Mouse (Mus musculus) heart, embryonic 10.5 days (tissue): ENCODE measurements around the gene Keap1. TPM values are rescaled to one million over a fixed set of nuclear protein-coding genes. Genes with fewer than 3 reads are reported as not detected.
"Not testable (repeated sequence)": the region's sequence is repeated elsewhere in the genome, so short reads cannot be mapped to it uniquely, and the experiment has no call there.

ENCODE experiments used
- DNase-seq: peaks from one replicate; pipeline ENCODE4 v3.0.0-alpha.2; 2017; ENCODE audit warnings: low spot score
- H3K27ac ChIP-seq: fragments of 300-500 bp; sonication (generic); 2 replicates; pipeline ENCODE4 v1.5.1; 2016; ENCODE audit warnings: mild to moderate bottlenecking
- H3K27me3 ChIP-seq: fragments of 300-500 bp; sonication (generic); 2 replicates; pipeline ENCODE4 v1.6.1; 2016; ENCODE audit warnings: mild to moderate bottlenecking; ENCODE audit not compliant: poor library complexity, insufficient read depth, severe bottlenecking
- H3K36me3 ChIP-seq: fragments of 300-500 bp; sonication (generic); 2 replicates; pipeline ENCODE4 v1.6.1; 2016; ENCODE audit warnings: mild to moderate bottlenecking, moderate library complexity
- H3K4me1 ChIP-seq: fragments of 300-500 bp; sonication (generic); 2 replicates; pipeline ENCODE4 v1.6.1; 2016; ENCODE audit warnings: mild to moderate bottlenecking
- H3K4me3 ChIP-seq: fragments of 300-500 bp; sonication (generic); 2 replicates; pipeline ENCODE4 v1.5.1; 2016; ENCODE audit warnings: mild to moderate bottlenecking, moderate library complexity
- H3K9me3 ChIP-seq: fragments of 300-500 bp; sonication (generic); 2 replicates; pipeline ENCODE4 v1.6.1; 2016; ENCODE audit warnings: mild to moderate bottlenecking, moderate library complexity
- WGBS: fragments of 180-500 bp; shearing (Covaris S2); methylation state at CpG from one replicate; pipeline ENCODE4 v1.1.7; 2016; 5-methylcytosine and 5-hydroxymethylcytosine counted together
- polyA plus RNA-seq: library from polyadenylated mRNA; unstranded; fragments of >200 nt; fragmentation: Nextera tagmentation; extraction: Ambion mirVana; gene quantifications from 2 replicates; pipeline ENCODE4 v1.2.1, GENCODE M21; 2016

The Keap1 gene
- polyA plus RNA-seq, 1 experiment from 2014 or later, result 52.4 TPM

DNA sequence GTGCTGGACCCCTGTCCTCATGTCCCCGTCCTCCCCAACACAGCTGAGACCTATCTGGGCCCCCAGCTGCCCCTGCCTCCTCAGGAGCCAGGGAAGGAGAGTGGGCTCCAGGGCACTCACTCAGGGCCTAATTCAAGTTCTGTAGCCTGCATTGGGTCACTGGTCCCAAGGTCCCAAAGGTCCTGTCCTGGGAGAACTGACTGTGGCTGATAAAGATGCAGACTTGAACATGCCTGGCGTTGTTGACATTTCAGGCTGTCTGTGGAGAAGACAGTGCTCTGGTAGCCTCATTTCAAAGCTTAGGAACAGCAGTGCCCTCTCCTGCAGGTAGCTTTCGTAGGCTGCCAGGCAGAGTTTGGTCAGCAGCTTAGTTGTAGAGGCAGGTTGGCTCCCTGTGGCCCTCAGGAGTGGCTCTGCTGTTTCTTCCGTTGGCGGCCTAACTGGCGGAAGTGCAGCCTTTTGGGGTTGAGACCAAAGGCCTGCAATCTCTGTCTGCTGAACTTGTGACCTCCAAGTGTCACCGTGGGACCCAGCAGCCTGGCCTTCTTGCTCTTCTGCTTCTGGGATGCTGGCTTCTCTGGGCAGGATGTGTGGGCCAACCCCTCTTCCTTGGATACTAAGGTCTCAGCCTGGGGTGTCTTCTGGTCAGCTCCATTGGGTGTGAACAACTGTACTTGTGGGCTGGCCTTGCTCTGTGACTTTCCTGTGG is 34.5 kb upstream of the Keap1 start:
- Histone ChIP-seq H3K9me3 (no peaks in the 10 kb centered on the region), H3K36me3 (peaks cover 98% of the 10 kb centered on the region), H3K4me3 (no peak overlapping the region), H3K27me3 (no peaks in the 10 kb centered on the region), H3K27ac (peak overlapping the region; percentile 44), H3K4me1 (peaks cover 25% of the 10 kb centered on the region)
- 68% methylated on average over 7 of the region's 7 CpGs for WGBS
- no peak for DNase-seq

- no peaks in the 10 kb centered on the region for H3K27me3 ChIP-seq
- H3K9me3 ChIP-seq, result no peaks in the 10 kb centered on the region
- H3K27ac ChIP-seq, result 0 out of 2 replicates have a peak overlapping the region, but pooled peaks have one; percentile 44
- WGBS, result 83% methylated on average over 8 of the region's 8 CpGs
- peaks cover 98% of the 10 kb centered on the region for H3K36me3 ChIP-seq
- H3K4me1 ChIP-seq, result peaks cover 25% of the 10 kb centered on the region
- no peak for DNase-seq
- H3K4me3 ChIP-seq, result no peak overlapping the region
Measured at GRCm38 (mm10) chr9:21273094-21273493, 33.9 kb upstream of the Keap1 start.

DNA sequence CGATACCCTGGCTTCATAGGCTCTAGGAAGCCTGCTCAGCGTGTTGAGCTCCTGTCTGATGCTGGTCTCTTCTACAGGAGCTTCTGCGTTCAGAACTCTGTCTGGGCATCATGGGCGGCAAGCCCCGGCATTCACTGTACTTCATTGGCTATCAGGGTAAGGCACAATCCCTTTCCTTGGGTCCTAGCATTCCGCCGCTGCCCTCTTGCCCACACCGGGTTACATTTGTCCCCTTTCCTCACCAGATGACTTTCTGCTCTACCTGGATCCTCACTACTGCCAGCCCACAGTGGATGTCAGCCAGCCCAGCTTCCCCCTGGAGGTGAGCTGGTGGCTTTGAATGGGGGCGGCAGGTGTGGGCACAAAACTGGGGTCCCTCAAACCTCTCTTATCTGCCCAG is 33.2 kb upstream of the Keap1 start:
- no peaks in the 10 kb centered on the region for H3K27me3 ChIP-seq
- peaks cover 96% of the 10 kb centered on the region for H3K36me3 ChIP-seq
- DNase-seq, result no peak
- no peaks in the 10 kb centered on the region for H3K9me3 ChIP-seq
- no peak overlapping the region for H3K27ac ChIP-seq
- no peak overlapping the region for H3K4me3 ChIP-seq
- 86% methylated on average over 9 of the region's 9 CpGs for WGBS
- H3K4me1 ChIP-seq, result peaks cover 26% of the 10 kb centered on the region

- DNase-seq, H3K27ac ChIP-seq, H3K4me3 ChIP-seq, H3K27me3 ChIP-seq, H3K9me3 ChIP-seq: not testable (repeated sequence)
- 78% methylated on average over 5 of the region's 5 CpGs for WGBS
- peaks cover 40% of the 10 kb centered on the region for H3K4me1 ChIP-seq
- peaks cover 78% of the 10 kb centered on the region for H3K36me3 ChIP-seq
Measured at GRCm38 (mm10) chr9:21269590-21269989, 30.4 kb upstream of the Keap1 start.

DNA sequence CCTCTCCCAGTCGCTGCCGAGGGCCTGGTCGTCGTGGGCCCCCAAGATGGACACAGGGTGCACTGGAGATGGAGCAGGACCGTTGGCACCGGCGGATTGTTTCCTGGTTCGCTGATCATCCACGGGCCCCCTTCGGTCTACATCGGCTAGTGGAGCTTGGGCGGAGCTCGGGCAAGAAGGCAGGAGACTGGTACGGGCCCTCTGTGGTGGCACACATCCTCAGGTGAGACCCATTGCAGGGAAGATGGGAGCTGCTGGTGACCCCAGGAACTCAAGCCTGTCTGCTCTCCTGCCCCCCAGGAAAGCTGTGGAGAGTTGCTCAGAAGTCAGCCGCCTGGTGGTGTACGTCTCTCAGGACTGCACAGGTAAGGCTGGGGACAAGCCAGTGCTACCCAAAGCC is 29.1 kb upstream of the Keap1 start:
- H3K4me1 ChIP-seq, result peaks cover 32% of the 10 kb centered on the region
- H3K27me3 ChIP-seq, result no peaks in the 10 kb centered on the region
- peaks cover 65% of the 10 kb centered on the region for H3K36me3 ChIP-seq
- H3K9me3 ChIP-seq, result no peaks in the 10 kb centered on the region
- H3K4me3 ChIP-seq, result no peak overlapping the region
- H3K27ac ChIP-seq, result no peak overlapping the region; the same call in 1 of the 2 replicates
- no peak for DNase-seq
- 94% methylated on average over 16 of the region's 16 CpGs for WGBS

DNA sequence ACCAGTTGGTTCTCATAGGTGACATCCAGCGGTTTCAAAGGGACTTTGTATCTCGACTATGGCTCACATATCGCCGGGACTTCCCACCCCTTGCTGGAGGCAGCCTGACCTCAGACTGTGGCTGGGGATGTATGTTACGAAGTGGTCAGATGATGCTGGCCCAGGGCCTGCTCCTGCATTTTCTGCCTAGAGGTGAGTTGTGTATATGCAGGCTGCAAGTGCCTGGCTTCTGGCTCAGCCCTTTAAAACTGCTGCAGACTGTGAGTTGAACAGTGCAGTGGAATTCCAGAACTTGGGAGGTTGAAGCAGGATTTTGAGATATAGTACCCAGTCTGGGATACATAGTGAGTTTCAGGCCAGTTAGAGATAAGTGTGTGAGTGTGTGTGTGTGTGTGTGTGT is 27.7 kb upstream of the Keap1 start:
- 80% methylated on average over 5 of the region's 5 CpGs for WGBS
- no peaks in the 10 kb centered on the region for H3K27me3 ChIP-seq
- H3K4me3 ChIP-seq, result peak overlapping the region; percentile 79; the same call in 1 of the 2 replicates
- no peaks in the 10 kb centered on the region for H3K9me3 ChIP-seq
- no peak overlapping the region for H3K27ac ChIP-seq
- DNase-seq, result no peak
- H3K4me1 ChIP-seq, result peaks cover 29% of the 10 kb centered on the region
- peaks cover 51% of the 10 kb centered on the region for H3K36me3 ChIP-seq

GRCm38 (mm10) chr9:21265611-21266010 is 26.4 kb upstream of the Keap1 start:
- no peaks in the 10 kb centered on the region for H3K9me3 ChIP-seq
- DNase-seq, result no peak
- H3K4me3 ChIP-seq, result peak overlapping the region; percentile 79
- H3K36me3 ChIP-seq, result peaks cover 39% of the 10 kb centered on the region
- 8% methylated on average over 11 of the region's 11 CpGs for WGBS
- peaks cover 29% of the 10 kb centered on the region for H3K4me1 ChIP-seq
- H3K27ac ChIP-seq, result peak overlapping the region; percentile 91
- H3K27me3 ChIP-seq, result 0 out of 2 replicates have a peak, but pooled peaks cover 2% of the 10 kb centered on the region

DNA sequence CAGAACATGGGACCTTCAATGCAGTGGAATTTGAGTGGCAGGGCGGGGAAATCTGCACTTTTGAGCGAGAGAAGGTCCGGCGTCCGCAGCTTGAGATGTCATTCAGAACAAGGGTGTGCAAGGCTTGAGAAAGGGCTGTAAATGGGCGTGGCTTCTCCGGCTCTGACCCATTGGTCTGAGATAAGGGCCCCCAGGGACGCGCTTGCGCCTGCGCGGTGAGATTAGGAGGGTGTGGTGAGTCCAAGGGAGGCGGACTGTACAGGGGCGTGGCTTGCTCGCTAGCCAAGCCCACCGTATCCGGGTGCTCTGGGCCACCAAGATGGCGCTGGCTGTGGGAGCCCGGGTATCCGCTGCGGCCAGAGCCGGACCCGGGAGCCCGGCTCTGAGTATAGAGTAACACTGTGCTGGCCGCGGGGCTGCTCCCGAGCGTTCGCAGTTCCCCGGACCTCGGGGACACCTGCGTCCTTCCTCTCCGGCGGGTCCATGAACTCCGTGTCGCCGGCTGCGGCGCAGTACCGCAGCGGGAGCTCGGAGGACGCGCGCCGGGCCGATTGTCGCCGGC is 25.9 kb upstream of the Keap1 start, which contains the start of gene Atg4d:
Gene Atg4d (plus strand): TSS at position 294 of the 562 bp plus-strand sequence.
- peak within 1 kb of the TSS; percentile 79 for H3K4me3 ChIP-seq
- peak; percentile 100 for DNase-seq
- H3K4me1 ChIP-seq, result peaks cover 29% of the 10 kb centered on the region
- peaks cover 33% of the 10 kb centered on the region for H3K36me3 ChIP-seq
- under 1% methylated on average over 49 of the region's 49 CpGs for WGBS
- peak within 1 kb of the TSS; percentile 91 for H3K27ac ChIP-seq
- H3K27me3 ChIP-seq, result 0 out of 2 replicates have a peak, but pooled peaks cover 6% of the 10 kb centered on the region
- H3K9me3 ChIP-seq, result no peaks in the 10 kb centered on the region

GRCm38 (mm10) chr9:21264272-21264999 is 25.3 kb upstream of the Keap1 start:
- H3K27ac ChIP-seq, result peak overlapping the region; percentile 91
- no peak for DNase-seq
- 16% methylated on average over 17 of the region's 17 CpGs for WGBS

DNA sequence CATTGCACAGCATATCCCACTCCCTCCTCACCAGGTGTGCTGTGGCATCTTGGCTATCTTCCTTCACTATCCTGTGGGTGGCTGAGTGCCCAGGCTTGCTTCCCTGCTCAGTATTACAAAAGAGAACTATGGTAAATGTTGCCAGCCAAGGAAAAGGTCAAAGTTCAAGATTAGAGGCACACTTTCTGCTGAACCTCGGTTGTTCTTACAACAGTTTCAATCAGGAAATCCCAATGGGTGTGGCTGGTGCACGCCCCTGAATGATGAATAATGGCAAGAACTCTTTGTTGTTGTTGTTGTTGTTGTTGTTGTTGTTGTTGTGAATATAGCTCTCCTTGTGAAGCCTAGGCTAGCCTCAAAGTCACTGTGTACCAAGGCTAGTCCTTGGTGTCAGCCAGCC is 22.7 kb upstream of the Keap1 start:
- WGBS, result 59% methylated on average over 2 of the region's 2 CpGs
- H3K36me3 ChIP-seq, result peaks cover 4% of the 10 kb centered on the region; the same call in 1 of the 2 replicates
- no peaks in the 10 kb centered on the region for H3K9me3 ChIP-seq
- DNase-seq, result no peak
- H3K27me3 ChIP-seq, result 0 out of 2 replicates have a peak, but pooled peaks cover 10% of the 10 kb centered on the region
- H3K27ac ChIP-seq, result no peak overlapping the region
- peaks cover 22% of the 10 kb centered on the region for H3K4me1 ChIP-seq
- no peak overlapping the region for H3K4me3 ChIP-seq

More at GRCm38 (mm10) chr9:21264272-21264999, 25.3 kb upstream of the Keap1 start:
- Histone ChIP-seq H3K36me3 (peaks cover 28% of the 10 kb centered on the region), H3K27me3 (0 out of 2 replicates have a peak, but pooled peaks cover 9% of the 10 kb centered on the region), H3K4me3 (peak overlapping the region; percentile 79), H3K4me1 (peaks cover 29% of the 10 kb centered on the region), H3K9me3 (no peaks in the 10 kb centered on the region)

DNA sequence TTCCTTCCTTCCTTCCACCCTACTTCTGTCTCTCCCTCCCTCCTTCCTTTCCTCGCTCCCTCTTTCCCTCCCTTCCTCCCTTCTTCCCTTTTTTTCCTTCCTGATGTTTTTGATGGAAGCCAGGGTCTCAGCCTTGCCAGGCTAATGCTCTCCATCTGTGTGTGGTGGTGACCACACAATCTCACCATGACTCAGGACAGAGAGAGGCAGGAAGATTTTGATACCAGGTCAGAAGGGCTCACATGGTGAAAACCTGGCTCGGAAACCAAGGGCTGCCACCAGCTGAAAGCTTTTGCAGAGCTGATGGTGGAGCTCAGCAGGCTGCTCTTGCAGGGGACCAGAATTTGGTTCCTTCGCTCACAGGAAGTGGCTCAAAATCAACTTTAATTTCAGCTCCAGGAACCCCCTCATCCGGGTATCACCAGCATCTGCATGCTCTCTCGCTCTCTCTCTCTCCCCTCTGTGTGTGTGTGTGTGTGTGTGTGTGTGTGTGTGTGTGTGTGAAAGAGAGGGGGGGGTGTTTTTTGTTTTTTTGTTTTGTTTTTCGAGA is 21.4 kb upstream of the Keap1 start:
- Histone ChIP-seq H3K27me3 (0 out of 2 replicates have a peak, but pooled peaks cover 10% of the 10 kb centered on the region), H3K4me1 (peaks cover 9% of the 10 kb centered on the region), H3K27ac (no peak overlapping the region), H3K9me3 (no peaks in the 10 kb centered on the region), H3K36me3 (no peaks in the 10 kb centered on the region), H3K4me3 (no peak overlapping the region)
- no peak for DNase-seq
- WGBS, result 68% methylated on average over 6 of the region's 6 CpGs

- whole genome bisulfite sequencing, result 66% methylated on average over 4 of the region's 4 CpGs
- H3K27ac ChIP-seq, H3K36me3 ChIP-seq, DNase-seq, H3K4me3 ChIP-seq, H3K4me1 ChIP-seq, H3K9me3 ChIP-seq: not testable (repeated sequence)
- H3K27me3 ChIP-seq, result peaks cover 23% of the 10 kb centered on the region
Measured at GRCm38 (mm10) chr9:21256349-21256748, 17.2 kb upstream of the Keap1 start.
